Mouse (Mus musculus) heart, adult 11 months (tissue): ENCODE data around the gene Retreg3.

Source experiments
- DNase-seq: peaks from one replicate; pipeline ENCODE4 v3.0.0; 2022

Gene Retreg3

DNA sequence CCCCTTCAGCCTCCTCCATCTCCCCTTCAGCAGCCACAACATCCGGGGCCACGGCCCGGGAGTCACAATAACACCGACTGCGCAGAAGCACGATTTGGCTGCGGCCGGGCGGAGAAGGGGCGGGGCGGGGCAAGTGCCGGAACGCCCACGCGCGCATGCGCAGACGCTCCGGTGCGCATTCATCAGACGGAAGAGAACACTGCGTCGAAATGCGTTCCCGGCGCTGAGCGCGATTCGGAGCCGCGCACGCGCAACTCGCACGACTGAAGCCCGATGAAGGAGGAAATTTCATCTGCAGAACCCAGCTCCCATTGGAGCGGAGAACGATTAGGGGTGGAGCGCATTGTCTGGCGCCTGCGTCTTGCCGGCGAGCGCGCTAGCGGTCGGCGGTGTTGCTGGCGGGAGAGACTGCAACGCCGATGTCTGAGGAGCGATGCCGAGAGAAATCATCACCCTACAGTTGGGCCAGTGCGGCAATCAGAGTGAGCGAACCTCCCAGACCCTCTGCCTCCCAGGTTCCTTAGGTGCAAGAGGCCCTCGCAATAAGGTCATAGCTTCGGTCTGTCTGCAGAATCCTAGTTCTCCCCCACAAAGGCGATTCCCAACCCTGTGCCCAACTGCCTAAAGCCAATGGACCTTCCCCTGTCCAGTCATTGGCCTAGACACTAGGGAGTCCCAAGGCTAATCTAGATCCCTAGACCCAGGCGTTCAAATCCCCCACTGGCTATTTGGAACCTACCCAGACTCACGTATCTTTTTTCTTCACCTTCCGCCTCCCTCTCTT is at the start of gene Retreg3, which contains the start of gene Tubg1:
Retreg3 (minus strand) TSS at position 133 of the 784 bp plus-strand sequence.
Tubg1 (plus strand) TSS at position 178 of the 784 bp plus-strand sequence.
- peak; percentile 100 for DNase-seq

- DNase-seq: peak; percentile 99
Observed at GRCm38 (mm10) chr11:101168301-101168980, 48.7 kb upstream of the Retreg3 start.

DNA sequence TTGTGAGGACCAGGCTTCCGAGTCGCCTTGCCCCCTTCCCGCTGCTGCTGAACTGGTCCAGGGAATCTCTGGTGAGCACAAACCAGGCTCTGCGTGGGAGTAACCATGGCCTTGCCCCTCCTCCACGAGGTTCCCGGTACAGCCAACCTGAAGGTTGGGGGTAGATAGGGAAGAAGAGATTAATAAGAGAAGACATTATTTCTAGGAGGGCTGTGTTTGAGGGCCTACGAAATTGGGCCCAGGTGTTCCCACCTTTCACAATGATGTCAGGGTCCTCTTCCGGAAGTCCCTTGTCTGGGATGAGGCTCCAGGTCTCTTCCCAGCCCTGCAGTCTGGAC is 48.2 kb upstream of the Retreg3 start:
- DNase-seq: peak; percentile 94

DNA sequence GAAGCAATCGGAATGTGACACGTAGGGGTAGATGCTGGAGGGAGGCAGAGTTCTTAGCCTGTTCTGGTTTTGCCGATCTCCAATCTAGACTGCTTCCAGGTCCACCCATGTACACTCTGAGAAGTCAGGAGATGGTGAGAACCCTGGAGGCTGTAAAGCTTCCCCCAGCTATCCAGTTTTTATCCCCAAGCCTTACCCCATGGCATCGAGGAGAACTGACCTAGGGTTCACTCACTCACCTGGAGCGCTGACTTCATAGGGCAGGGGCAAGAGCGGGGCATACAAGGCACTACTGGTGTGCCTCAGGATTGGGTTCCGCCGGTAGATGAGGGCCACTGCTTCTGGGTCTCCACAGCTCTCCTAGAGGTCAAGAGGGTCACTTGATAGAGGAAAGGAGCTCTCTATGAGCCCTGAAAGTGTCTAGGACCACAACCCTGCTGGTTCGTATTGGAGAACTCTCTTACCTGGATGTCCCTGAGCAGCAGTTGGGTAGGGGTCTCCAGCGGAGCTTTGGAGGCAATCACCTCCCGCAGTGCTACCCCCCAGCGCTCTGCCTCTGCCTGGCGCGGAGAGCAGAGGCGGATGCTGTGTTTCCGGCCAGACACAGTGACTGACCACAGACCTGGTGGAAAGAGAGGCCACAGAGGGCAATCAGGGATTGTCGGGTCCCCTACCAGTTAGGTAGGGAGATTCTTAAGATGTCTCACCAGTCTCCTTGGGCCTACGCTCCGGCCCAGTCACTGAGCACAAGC is 47.7 kb upstream of the Retreg3 start:
- peak; percentile 91 for DNase-seq

- peak; percentile 91 for DNase-seq
Observed at GRCm38 (mm10) chr11:101166357-101166756, 46.7 kb upstream of the Retreg3 start.

- DNase-seq: peak; percentile 93
Observed at GRCm38 (mm10) chr11:101164677-101165580, 45.2 kb upstream of the Retreg3 start.

- DNase-seq: peak; percentile 93
Observed at GRCm38 (mm10) chr11:101164351-101164665, 44.6 kb upstream of the Retreg3 start.

DNA sequence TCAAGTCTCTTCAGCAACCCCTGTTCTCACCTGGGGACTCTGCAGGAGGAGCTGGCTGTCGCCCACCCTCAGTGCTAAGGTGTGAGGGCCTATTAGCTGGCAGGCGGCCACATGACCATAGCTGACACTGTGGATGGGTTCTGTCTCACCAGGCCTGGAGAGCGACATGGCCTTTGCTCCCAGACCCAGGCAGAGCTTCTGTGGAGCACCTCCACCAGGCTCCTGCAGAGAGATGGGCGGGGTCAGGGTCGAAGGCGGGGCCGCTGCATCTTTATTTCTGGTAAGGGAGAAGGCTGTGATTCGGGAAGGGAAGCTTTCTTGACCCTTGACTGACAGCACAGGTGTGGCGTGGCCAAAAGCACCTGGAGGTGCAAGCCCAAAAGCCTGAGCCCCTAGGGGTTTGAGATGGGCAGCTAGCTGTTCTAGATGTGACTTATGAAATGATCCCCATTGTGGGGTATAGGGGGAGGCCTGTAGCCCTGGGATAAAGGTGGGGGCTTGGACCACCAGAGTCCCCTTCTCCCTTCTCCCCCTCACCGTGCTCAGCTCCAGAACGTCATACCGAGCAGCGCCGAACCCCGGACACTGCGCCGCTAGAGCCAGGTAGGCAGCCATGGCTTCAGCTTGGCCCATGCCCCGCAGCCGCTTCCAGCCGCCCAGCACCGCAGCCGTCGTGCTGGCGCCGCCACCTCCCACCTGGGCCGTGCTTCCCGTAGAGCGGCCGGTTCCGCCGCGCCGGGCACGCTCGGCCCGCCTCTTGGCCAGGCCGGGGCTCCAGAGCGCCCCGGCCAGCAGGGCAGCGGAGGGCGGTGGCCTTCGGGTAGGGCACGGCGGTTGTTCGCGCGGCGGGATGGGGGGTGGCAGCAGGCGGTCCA is 44.0 kb upstream of the Retreg3 start:
- peak; percentile 96 for DNase-seq

DNA sequence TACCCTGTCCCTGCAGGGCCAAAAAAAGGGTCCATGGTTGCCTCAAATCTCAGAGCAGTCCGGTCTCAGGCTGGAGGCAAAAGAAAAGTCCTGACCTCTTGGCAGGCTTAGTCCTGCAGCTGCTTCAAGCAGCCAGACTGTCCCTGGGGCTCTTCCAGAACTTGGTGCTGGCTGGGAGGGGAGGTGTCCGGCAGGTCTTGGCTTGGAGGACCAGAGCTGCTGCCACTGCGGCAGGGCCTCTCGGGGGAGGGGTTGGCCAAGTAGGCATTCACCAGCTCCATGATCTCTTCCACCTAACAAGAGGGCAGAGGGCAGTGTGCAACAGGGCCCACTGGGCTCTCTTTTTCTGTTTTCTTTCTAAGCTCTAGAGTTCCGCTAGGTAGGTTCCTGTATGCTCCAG is 43.1 kb upstream of the Retreg3 start:
- DNase-seq: peak; percentile 99

DNA sequence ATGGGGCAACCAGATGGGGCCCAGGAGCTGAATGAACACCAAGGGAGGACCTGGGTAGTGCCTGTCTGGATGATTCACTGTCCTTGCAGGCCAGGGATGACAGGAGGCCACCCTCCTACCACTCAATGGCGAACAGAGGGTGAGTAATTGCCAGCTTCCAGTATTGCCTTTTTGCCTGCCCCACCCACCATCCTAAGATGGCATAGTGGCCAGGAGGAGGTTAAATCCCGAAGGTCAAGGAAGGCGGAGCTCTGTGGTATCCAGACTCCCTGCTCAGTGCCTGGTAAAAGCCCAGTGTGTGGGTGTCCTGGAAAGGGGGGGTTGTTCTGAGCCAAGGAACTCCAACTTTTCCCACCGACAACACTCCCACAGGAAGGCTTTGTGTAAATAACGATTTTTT is 42.6 kb upstream of the Retreg3 start:
- no peak for DNase-seq

DNA sequence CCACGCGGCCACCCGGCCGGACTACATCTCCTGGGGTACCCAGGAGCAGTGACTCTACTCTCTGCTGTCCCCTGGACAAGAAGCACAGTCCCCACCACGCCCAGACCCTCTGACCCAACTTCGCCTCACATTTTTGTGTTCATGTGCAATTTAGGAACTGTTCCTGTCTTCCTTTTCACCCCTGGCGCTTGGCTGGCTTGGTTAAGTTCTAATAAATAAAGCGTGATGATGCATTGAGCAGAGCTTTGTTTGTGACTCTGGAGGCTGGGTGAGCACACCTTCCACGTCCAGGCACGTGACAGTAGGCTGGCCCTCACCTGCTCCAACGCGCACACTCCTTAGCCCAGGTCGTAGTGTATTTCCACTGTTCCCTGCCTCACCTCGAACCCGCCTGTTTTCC is 41.9 kb upstream of the Retreg3 start:
- DNase-seq: peak; percentile 91

- peak; percentile 91 for DNase-seq
Observed at GRCm38 (mm10) chr11:101160981-101161505, 41.4 kb upstream of the Retreg3 start.

- DNase-seq: peak; percentile 95
Observed at GRCm38 (mm10) chr11:101160151-101160550, 40.5 kb upstream of the Retreg3 start.

- peak; percentile 97 for DNase-seq
Observed at GRCm38 (mm10) chr11:101155728-101156371, 36.2 kb upstream of the Retreg3 start, which contains the start of gene Tubg2. TSS of gene Tubg2 (plus strand) at chr11:101155907.

DNA sequence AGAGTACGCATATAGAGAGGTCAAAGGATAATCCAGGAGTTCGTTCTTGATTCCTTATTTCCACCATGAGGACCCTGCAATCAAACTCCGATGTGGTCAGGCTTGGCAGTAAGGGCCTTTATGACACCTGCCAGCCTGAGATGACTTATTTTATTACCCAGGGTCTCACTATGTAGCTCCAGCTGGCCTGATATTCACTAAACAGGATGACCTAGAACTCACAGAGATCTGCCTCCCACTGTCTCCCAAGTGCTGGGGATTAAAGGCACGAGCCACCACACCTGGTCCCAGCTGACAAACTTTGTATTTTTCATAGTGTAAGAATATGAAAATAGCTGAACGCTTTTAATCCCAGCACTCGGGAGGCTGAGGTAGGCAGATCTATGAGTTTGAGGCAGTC is 35.5 kb upstream of the Retreg3 start:
- DNase-seq: peak; percentile 71

GRCm38 (mm10) chr11:101154648-101155047 is 35.0 kb upstream of the Retreg3 start:
- peak; percentile 72 for DNase-seq

GRCm38 (mm10) chr11:101152825-101153224 is 33.1 kb upstream of the Retreg3 start:
- DNase-seq: peak; percentile 65

DNA sequence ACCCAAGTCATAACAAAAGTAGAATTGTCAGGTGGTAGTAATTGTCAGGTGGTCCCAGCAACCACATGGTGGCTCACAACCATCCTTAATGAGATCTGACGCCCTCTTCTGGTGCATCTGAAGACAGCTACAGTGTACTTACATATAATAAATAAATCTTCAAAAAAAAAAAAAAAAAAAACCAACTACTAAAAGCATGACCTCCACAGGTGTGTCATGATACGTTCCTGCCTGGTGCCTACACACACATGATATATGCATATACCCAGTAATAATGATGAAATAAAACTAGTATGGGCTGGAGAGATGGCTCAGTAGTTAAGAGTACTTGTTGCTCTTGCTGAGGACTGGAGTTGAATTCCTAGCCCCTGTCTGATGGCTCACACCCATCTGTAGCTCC is 31.4 kb upstream of the Retreg3 start:
- DNase-seq: no peak

DNA sequence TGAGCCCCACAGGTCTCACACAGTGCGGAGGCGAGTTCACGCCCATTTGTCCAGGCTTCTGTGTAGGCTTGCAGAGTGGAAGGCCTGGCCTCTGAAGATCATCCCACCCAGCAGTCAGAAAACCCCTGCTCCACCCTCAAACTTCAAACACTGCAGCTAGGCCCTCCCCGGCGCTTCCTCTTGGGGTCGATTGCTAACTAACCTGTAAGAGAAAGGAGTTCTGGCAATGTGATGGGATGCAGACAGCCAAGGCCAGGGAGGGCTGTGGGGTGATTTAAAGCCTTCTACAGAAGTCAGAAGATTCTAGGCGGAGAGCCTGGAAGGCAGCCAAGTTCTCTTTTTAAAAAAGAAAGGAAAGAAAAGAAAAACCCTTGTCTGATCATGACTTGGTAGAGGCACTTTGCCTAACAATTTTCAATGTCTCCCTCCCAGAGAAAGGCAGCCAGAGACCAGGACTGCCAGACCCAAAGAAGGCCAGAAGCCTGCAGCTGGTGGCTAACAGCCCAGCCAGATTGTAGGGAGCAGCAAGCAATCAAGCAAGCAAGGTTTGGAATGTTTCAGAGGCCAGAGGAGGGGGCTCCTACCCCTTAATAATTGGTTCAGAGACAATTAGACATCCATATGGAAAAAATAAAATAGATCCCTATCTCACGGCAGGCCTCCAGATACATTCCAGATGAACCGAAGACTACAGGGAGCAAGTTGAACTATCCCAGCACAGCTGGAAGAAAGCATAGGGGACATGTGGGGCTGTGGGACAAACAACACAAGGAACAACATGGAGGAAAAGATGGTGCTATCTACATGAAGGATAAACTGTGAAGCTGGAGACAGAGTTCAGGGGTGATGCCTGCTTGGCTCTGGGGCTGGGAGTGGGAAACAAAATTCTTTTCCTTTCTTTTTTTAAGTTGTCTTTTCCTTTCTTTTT is 29.7 kb upstream of the Retreg3 start:
- peak; percentile 97 for DNase-seq

GRCm38 (mm10) chr11:101148751-101149150 is 29.1 kb upstream of the Retreg3 start:
- DNase-seq: peak; percentile 86
